Mouse (Mus musculus): ENCODE results near the gene Hist1h1t. TPM values are rescaled to one million over a fixed set of nuclear protein-coding genes. Genes with fewer than 3 reads are reported as not detected.

Gene Hist1h1t
- polyA plus RNA-seq, 1 experiment from 2014 or later: not detected

GRCm38 (mm10) chr13:23738677-23739068 is 43.1 kb downstream of the Hist1h1t start, which contains the start of gene Hist1h1c:
TSS of gene Hist1h1c (plus strand) at chr13:23738808.
- Histone ChIP-seq H3K4me1 (ENCODE audit: control insufficient read depth, insufficient read depth, low read length) (peaks cover 6% of the 10 kb centered on the region; the same call in 1 of the 2 replicates), H3K27ac (ENCODE audit: low read depth, low read length) (peak within 1 kb of the TSS; percentile 95), H3K4me2 (ENCODE audit: low read length) (peak within 1 kb of the TSS; percentile 77), H3K27me3 (replicated peaks; ENCODE audit: control insufficient read depth, insufficient read depth, low read length) (no peaks in the 10 kb centered on the region), H3K9ac (ENCODE audit: low read length) (peak within 1 kb of the TSS; percentile 76), H3K9me3 (replicated peaks; ENCODE audit: control insufficient read depth, low read length) (no peaks in the 10 kb centered on the region), H3K36me3 (ENCODE audit: control insufficient read depth, insufficient read depth, low read length) (no peaks in the 10 kb centered on the region), H3K4me3 (ENCODE audit: low read depth, low read length) (peak within 1 kb of the TSS; percentile 44)
- WGBS: under 1% methylated on average over 31 of the region's 38 CpGs
- ATAC-seq (peak; percentile 97), DNase-seq (ENCODE audit: low spot score) (peak; percentile 96)

DNA sequence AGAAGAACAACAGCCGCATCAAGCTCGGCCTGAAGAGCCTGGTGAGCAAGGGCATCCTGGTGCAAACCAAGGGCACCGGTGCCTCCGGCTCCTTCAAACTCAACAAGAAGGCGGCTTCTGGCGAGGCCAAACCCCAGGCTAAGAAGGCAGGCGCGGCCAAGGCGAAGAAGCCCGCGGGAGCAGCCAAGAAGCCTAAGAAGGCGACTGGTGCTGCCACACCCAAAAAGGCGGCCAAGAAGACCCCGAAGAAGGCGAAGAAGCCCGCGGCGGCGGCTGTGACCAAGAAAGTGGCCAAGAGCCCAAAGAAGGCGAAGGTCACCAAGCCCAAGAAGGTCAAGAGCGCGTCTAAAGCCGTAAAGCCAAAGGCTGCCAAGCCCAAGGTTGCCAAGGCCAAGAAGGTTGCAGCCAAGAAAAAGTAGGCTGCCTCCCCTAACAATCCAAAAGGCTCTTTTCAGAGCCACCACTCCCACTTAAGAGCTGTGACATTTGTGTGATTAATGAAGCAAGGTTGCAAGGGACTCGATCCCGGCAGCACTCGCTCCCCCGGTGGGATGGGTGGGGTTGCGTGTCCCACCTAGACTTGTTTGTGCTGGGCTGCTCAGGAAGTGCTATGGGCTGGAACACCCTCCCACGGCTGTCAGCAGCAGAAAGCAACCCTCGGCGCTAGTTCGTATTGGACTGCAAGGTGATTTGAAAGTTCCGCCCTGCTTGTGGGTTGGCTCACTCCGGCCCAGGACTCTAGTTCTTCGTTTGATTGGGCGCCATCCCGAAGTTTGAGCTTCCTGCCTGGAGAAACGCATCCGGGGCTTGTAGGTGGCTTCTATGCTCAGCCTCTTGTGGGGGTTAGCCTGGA is 43.7 kb downstream of the Hist1h1t start:
- Histone ChIP-seq H3K4me2 (ENCODE audit: low read length) (peak overlapping the region; percentile 77), H3K27me3 (replicated peaks; ENCODE audit: control insufficient read depth, insufficient read depth, low read length) (no peaks in the 10 kb centered on the region), H3K4me3 (ENCODE audit: low read depth, low read length) (peak overlapping the region; percentile 44), H3K27ac (ENCODE audit: low read depth, low read length) (peak overlapping the region; percentile 95), H3K4me1 (ENCODE audit: control insufficient read depth, insufficient read depth, low read length) (peaks cover 6% of the 10 kb centered on the region; the same call in 1 of the 2 replicates), H3K36me3 (ENCODE audit: control insufficient read depth, insufficient read depth, low read length) (no peaks in the 10 kb centered on the region), H3K9me3 (replicated peaks; ENCODE audit: control insufficient read depth, low read length) (no peaks in the 10 kb centered on the region), H3K9ac (ENCODE audit: low read length) (peak overlapping the region; percentile 76)
- ATAC-seq: peak; percentile 88
- DNase-seq (ENCODE audit: low spot score): peak; percentile 96
- WGBS: under 1% methylated on average over 39 of the region's 39 CpGs

DNA sequence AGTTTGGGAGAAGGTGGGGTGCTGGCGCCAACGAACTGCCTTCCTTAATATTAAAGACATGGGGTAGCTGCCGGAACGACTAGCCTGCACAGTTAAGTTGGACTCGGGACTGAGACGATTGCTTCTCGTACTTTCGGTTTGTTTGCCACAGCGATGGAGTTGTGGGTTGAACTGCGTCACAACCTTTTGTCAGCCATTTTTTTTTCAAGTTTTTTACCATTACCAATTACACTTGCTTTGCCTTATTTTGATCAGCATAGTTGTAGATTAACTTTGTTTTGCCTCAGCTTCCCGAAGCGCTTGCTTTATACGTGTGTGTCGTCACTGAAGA is 44.3 kb downstream of the Hist1h1t start:
- ATAC-seq (no peak; the same call in 1 of the 2 replicates), DNase-seq (ENCODE audit: low spot score) (no peak)
- Histone ChIP-seq H3K9me3 (replicated peaks; ENCODE audit: control insufficient read depth, low read length) (no peaks in the 10 kb centered on the region), H3K4me1 (ENCODE audit: control insufficient read depth, insufficient read depth, low read length) (peaks cover 6% of the 10 kb centered on the region; the same call in 1 of the 2 replicates), H3K9ac (ENCODE audit: low read length) (peak overlapping the region; percentile 76), H3K27me3 (replicated peaks; ENCODE audit: control insufficient read depth, insufficient read depth, low read length) (no peaks in the 10 kb centered on the region), H3K4me3 (ENCODE audit: low read depth, low read length) (peak overlapping the region; percentile 44), H3K27ac (ENCODE audit: low read depth, low read length) (peak overlapping the region; percentile 95), H3K4me2 (ENCODE audit: low read length) (peak overlapping the region; percentile 77), H3K36me3 (ENCODE audit: control insufficient read depth, insufficient read depth, low read length) (no peaks in the 10 kb centered on the region)
- WGBS: under 1% methylated on average over 14 of the region's 14 CpGs

- Histone ChIP-seq H3K27me3 (replicated peaks; ENCODE audit: control insufficient read depth, insufficient read depth, low read length) (no peaks in the 10 kb centered on the region), H3K27ac (ENCODE audit: low read depth, low read length) (peak overlapping the region; percentile 95; the same call in 1 of the 2 replicates), H3K9me3 (replicated peaks; ENCODE audit: control insufficient read depth, low read length) (no peaks in the 10 kb centered on the region), H3K4me3 (ENCODE audit: low read depth, low read length) (peak overlapping the region; percentile 44), H3K9ac (ENCODE audit: low read length) (peak overlapping the region; percentile 76), H3K4me1 (ENCODE audit: control insufficient read depth, insufficient read depth, low read length) (peaks cover 6% of the 10 kb centered on the region; the same call in 1 of the 2 replicates), H3K36me3 (ENCODE audit: control insufficient read depth, insufficient read depth, low read length) (no peaks in the 10 kb centered on the region), H3K4me2 (ENCODE audit: low read length) (peak overlapping the region; percentile 77)
- ATAC-seq (no peak), DNase-seq (ENCODE audit: low spot score) (no peak)
- WGBS: 41% methylated on average over 13 of the region's 13 CpGs
These were observed 44.7 kb downstream of the Hist1h1t start for GRCm38 (mm10) chr13:23740256-23740840.

DNA sequence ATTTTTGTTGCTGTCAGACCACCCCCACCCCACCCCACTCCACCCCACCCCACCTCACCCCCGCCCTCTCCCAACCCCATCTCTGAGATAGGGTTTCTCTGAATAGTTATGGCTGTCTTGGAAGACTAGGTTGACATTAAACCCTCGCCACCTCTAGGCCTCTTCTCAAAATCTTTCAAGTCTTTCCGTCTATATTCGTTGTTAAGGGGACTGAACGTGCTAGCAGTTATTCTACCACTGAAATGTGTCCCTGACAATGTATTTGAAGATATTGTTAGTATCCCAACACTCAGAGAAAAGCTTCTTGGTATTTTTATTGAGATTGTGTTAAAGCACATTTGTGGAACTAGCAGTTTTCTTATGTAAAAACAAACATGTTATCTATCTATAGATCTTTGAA is 45.3 kb downstream of the Hist1h1t start:
- Histone ChIP-seq H3K9me3 (replicated peaks; ENCODE audit: control insufficient read depth, low read length) (no peaks in the 10 kb centered on the region), H3K36me3 (ENCODE audit: control insufficient read depth, insufficient read depth, low read length) (no peaks in the 10 kb centered on the region), H3K4me3 (ENCODE audit: low read depth, low read length) (no peak overlapping the region), H3K4me1 (ENCODE audit: control insufficient read depth, insufficient read depth, low read length) (peaks cover 6% of the 10 kb centered on the region; the same call in 1 of the 2 replicates), H3K27me3 (replicated peaks; ENCODE audit: control insufficient read depth, insufficient read depth, low read length) (no peaks in the 10 kb centered on the region), H3K27ac (ENCODE audit: low read depth, low read length) (no peak overlapping the region), H3K9ac (ENCODE audit: low read length) (no peak overlapping the region), H3K4me2 (ENCODE audit: low read length) (peak overlapping the region; percentile 77)
- 67% methylated on average over 5 of the region's 5 CpGs for WGBS
- DNase-seq (ENCODE audit: low spot score): no peak
- ATAC-seq: no peak

DNA sequence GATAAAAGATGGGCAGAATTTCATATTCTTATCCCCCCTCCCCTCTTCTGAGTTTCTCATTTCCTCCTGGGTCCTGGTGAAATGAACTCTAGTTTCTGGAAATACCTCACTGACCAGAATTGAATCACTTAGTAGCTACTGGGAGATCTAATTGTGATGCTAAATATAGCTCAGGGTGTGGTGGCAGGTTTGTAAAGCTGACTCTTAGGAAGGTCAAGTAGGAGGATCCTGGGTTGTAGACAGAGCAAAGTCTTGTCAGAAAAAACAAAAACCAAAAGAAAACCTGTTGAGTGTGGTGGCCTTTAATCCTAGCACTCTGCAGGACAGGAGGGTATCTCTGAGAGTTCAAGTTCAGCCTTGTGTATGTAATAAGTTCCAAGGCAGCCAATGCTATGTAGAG is 46.4 kb downstream of the Hist1h1t start:
- Histone ChIP-seq H3K36me3 (ENCODE audit: control insufficient read depth, insufficient read depth, low read length) (no peaks in the 10 kb centered on the region), H3K4me3 (ENCODE audit: low read depth, low read length) (no peak overlapping the region), H3K27me3 (replicated peaks; ENCODE audit: control insufficient read depth, insufficient read depth, low read length) (no peaks in the 10 kb centered on the region), H3K4me2 (ENCODE audit: low read length) (no peak overlapping the region), H3K9ac (ENCODE audit: low read length) (no peak overlapping the region), H3K9me3 (replicated peaks; ENCODE audit: control insufficient read depth, low read length) (no peaks in the 10 kb centered on the region), H3K4me1 (ENCODE audit: control insufficient read depth, insufficient read depth, low read length) (peaks cover 7% of the 10 kb centered on the region; the same call in 1 of the 2 replicates), H3K27ac (ENCODE audit: low read depth, low read length) (no peak overlapping the region)
- DNase-seq (ENCODE audit: low spot score) (no peak), ATAC-seq (no peak)

GRCm38 (mm10) chr13:23743215-23743614 is 47.6 kb downstream of the Hist1h1t start:
- no peak for DNase-seq (ENCODE audit: low spot score)
- Histone ChIP-seq H3K9me3 (replicated peaks; ENCODE audit: control insufficient read depth, low read length) (no peaks in the 10 kb centered on the region), H3K4me1 (ENCODE audit: control insufficient read depth, insufficient read depth, low read length) (peaks cover 17% of the 10 kb centered on the region), H3K27ac (ENCODE audit: low read depth, low read length) (no peak overlapping the region), H3K27me3 (replicated peaks; ENCODE audit: control insufficient read depth, insufficient read depth, low read length) (no peaks in the 10 kb centered on the region), H3K4me3 (ENCODE audit: low read depth, low read length) (no peak overlapping the region), H3K36me3 (ENCODE audit: control insufficient read depth, insufficient read depth, low read length) (no peaks in the 10 kb centered on the region), H3K4me2 (ENCODE audit: low read length) (no peak overlapping the region), H3K9ac (ENCODE audit: low read length) (no peak overlapping the region)
- ATAC-seq: no peak
- 79% methylated on average over 5 of the region's 5 CpGs for WGBS

- H3K9ac ChIP-seq (ENCODE audit: low read length): peak overlapping the region; percentile 61
- 32% methylated on average over 4 of the region's 4 CpGs for WGBS
- H3K4me2 ChIP-seq (ENCODE audit: low read length): peak overlapping the region; percentile 54
- ATAC-seq: no peak
- H3K4me3 ChIP-seq (ENCODE audit: low read depth, low read length): peak overlapping the region; percentile 38; the same call in 1 of the 2 replicates
- no peaks in the 10 kb centered on the region for H3K36me3 ChIP-seq (ENCODE audit: control insufficient read depth, insufficient read depth, low read length)
- H3K27me3 ChIP-seq (replicated peaks; ENCODE audit: control insufficient read depth, insufficient read depth, low read length): no peaks in the 10 kb centered on the region
- no peaks in the 10 kb centered on the region for H3K9me3 ChIP-seq (replicated peaks; ENCODE audit: control insufficient read depth, low read length)
- peaks cover 17% of the 10 kb centered on the region for H3K4me1 ChIP-seq (ENCODE audit: control insufficient read depth, insufficient read depth, low read length)
- no peak for DNase-seq (ENCODE audit: low spot score)
- no peak overlapping the region for H3K27ac ChIP-seq (ENCODE audit: low read depth, low read length)
These were observed 48.3 kb downstream of the Hist1h1t start for GRCm38 (mm10) chr13:23743963-23744362.

Measured in forebrain, embryonic 14.5 days (tissue).